Mouse (Mus musculus) left cerebral cortex, postnatal 10 days (tissue): Measurements from ENCODE around the gene Slc24a4. TPM values are rescaled to one million over a fixed set of nuclear protein-coding genes. Genes with fewer than 3 reads are reported as not detected.

Experiments
- total RNA-seq, 2 experiments: library from RNA; stranded (reverse); gene quantifications; 2 replicates each; pipeline ENCODE4 v1.2.3; 2021

The Slc24a4 gene
- total RNA-seq, 2 experiments from 2014 or later, result 14.1 to 15.2 TPM

Other genes starting within 250 kb of the Slc24a4 start
- gene Trip11, start 215.5 kb upstream of the Slc24a4 start, total RNA-seq, result 10 to 100 TPM; 20.1 to 22.9 TPM
- gene Atxn3, start 170.5 kb upstream of the Slc24a4 start, total RNA-seq, result 10 to 100 TPM; 20.0 TPM
- 10 to 100 TPM; 38.0 to 38.1 TPM for gene Cpsf2, start 152.7 kb upstream of the Slc24a4 start, total RNA-seq
- gene Rin3, start 154.3 kb downstream of the Slc24a4 start, total RNA-seq, result 1 to 10 TPM; 3.7 to 3.8 TPM